Comparison of ENCODE assay signal across 26 mouse cellular contexts in the genomic region with DNA sequence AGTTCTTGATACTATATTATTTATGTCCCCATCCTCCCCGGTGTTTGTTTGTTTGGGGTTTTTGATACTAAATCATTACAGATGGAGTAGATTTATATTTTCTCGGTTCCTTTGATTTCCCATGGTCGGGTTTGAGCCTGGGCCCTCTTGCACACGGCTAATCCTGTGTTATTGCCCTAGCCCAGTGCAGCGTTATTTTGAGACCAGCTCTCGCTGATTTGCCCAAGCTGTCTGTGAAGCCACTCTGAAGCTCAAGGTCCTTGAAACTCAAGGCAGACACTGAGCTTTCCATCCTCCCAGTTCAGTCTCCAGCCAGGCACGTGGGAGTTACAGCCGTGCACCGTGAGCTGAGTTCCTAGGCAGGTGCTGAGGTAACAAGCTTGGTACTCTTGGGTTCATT. TPM values are rescaled to one million over a fixed set of nuclear protein-coding genes. Genes with fewer than 3 reads are reported as not detected.
"Had no signal": no experiment of that assay in that cellular context is flagged by ENCODE, and none has a peak within 500 bp of the region (broad histone marks: within the 10 kb centered on the region; RNA-seq: fewer than 3 reads in every experiment).

No protein-coding gene starts in this region.

- H3K4me3 ChIP-seq: heart, embryonic 10.5 days; heart, embryonic 12.5 days; hindbrain, embryonic 13.5 days; hindbrain, embryonic 15.5 days; kidney, embryonic 15.5 days; limb, embryonic 13.5 days; limb, embryonic 15.5 days; liver, embryonic 12.5 days had no signal

- DNase-seq: gastrocnemius, postnatal 14 days; gastrocnemius, postnatal 36 days; heart, adult 18-20 months; heart, postnatal 14 days; heart, postnatal 36 days; kidney, adult 11 months; kidney, adult 2 months; kidney, adult 9 months; kidney, postnatal 14 days; kidney, postnatal 36 days; left cerebral cortex, postnatal 4 days had no signal

- H3K27ac ChIP-seq: heart, embryonic 10.5 days; hindbrain, embryonic 13.5 days; hindbrain, embryonic 15.5 days; hindbrain, postnatal 0 days; kidney, embryonic 15.5 days; kidney, postnatal 0 days; limb, embryonic 13.5 days; limb, embryonic 15.5 days; liver, embryonic 12.5 days; liver, embryonic 14.5 days had no signal

RNA-seq across cellular contexts. Expression of a gene that starts 10.6 kb away (rescaled TPM):
- total RNA-seq: hematopoietic stem cell, adult 5-6 weeks; hindbrain, postnatal 0 days; left cerebral cortex, postnatal 4 days; liver, adult 2 months had no signal

RNA-seq across cellular contexts. Expression of a gene that starts 47.2 kb away (rescaled TPM):
- total RNA-seq: heart, postnatal 36 days; hematopoietic stem cell, adult 5-6 weeks; hindbrain, postnatal 0 days; left cerebral cortex, adult 8-10 months; left cerebral cortex, postnatal 10 days; left cerebral cortex, postnatal 4 days; liver, adult 2 months had no signal
